Mouse (Mus musculus): ENCODE data around the gene Hacl1. TPM values are rescaled to one million over a fixed set of nuclear protein-coding genes. Genes with fewer than 3 reads are reported as not detected.

The Hacl1 gene
- total RNA-seq, 4 experiments from 2014 or later: 5.9 to 7.6 (median 6.4) TPM

- DNase-seq (ENCODE audit: low spot score in 2 of 2): peak; percentile 78 to 88
Measured at GRCm38 (mm10) chr14:31662555-31663211, 21.6 kb upstream of the Hacl1 start.

- peak; percentile 88 to 92 for DNase-seq (ENCODE audit: low spot score in 2 of 2)
Measured at GRCm38 (mm10) chr14:31661671-31662554, 20.8 kb upstream of the Hacl1 start.

- no peak for DNase-seq (ENCODE audit: low spot score in 2 of 2)
Measured at GRCm38 (mm10) chr14:31660312-31661093, 19.4 kb upstream of the Hacl1 start.

GRCm38 (mm10) chr14:31659501-31660181 lies 18.6 kb upstream of the Hacl1 start:
- peak; percentile 67 to 70 for DNase-seq (ENCODE audit: low spot score in 2 of 2)

- no peak for DNase-seq (ENCODE audit: low spot score in 2 of 2)
Measured at GRCm38 (mm10) chr14:31658126-31658680, 17.1 kb upstream of the Hacl1 start.

GRCm38 (mm10) chr14:31656857-31657645 lies 16.0 kb upstream of the Hacl1 start:
- DNase-seq (ENCODE audit: low spot score in 2 of 2): no peak

- no peak for DNase-seq (ENCODE audit: low spot score in 2 of 2)
Measured at GRCm38 (mm10) chr14:31656386-31656785, 15.3 kb upstream of the Hacl1 start.

- DNase-seq (ENCODE audit: low spot score in 2 of 2): no peak
Measured at GRCm38 (mm10) chr14:31655406-31655805, 14.3 kb upstream of the Hacl1 start.

GRCm38 (mm10) chr14:31654816-31655215 lies 13.7 kb upstream of the Hacl1 start:
- DNase-seq (ENCODE audit: low spot score in 2 of 2): no peak

- no peak for DNase-seq (ENCODE audit: low spot score in 2 of 2)
Measured at GRCm38 (mm10) chr14:31653101-31653875, 12.2 kb upstream of the Hacl1 start.

- no peak for DNase-seq (ENCODE audit: low spot score in 2 of 2)
Measured at GRCm38 (mm10) chr14:31652624-31653023, 11.5 kb upstream of the Hacl1 start.

GRCm38 (mm10) chr14:31652106-31652505 lies 11.0 kb upstream of the Hacl1 start:
- no peak for DNase-seq (ENCODE audit: low spot score in 2 of 2)

- no peak for DNase-seq (ENCODE audit: low spot score in 2 of 2)
Measured at GRCm38 (mm10) chr14:31651206-31651605, 10.1 kb upstream of the Hacl1 start.

GRCm38 (mm10) chr14:31650347-31650746 lies 9.3 kb upstream of the Hacl1 start:
- no peak for DNase-seq (ENCODE audit: low spot score in 2 of 2)

GRCm38 (mm10) chr14:31647991-31648390 lies 6.9 kb upstream of the Hacl1 start:
- no peak for DNase-seq (ENCODE audit: low spot score in 2 of 2)

GRCm38 (mm10) chr14:31645920-31646319 lies 4.8 kb upstream of the Hacl1 start:
- DNase-seq (ENCODE audit: low spot score in 2 of 2): no peak

- DNase-seq (ENCODE audit: low spot score in 2 of 2): no peak
Measured at GRCm38 (mm10) chr14:31644931-31645547, 4.0 kb upstream of the Hacl1 start.

- DNase-seq (ENCODE audit: low spot score in 2 of 2): no peak
Measured at GRCm38 (mm10) chr14:31644183-31644830, 3.2 kb upstream of the Hacl1 start.

Measured in gastrocnemius, adult 8-10 months (tissue).